Mouse (Mus musculus): Measurements from ENCODE around the gene Msi2. TPM values are rescaled to one million over a fixed set of nuclear protein-coding genes. Genes with fewer than 3 reads are reported as not detected.

Msi2 gene
- total RNA-seq, 2 experiments from 2014 or later, result 178 to 179 TPM

GRCm38 (mm10) chr11:88481092-88481601 is 237.2 kb downstream of the Msi2 start:
- intact Hi-C loops (cut with DNase I), result no loop called here
- DNase-seq, result no peak

- no peak for DNase-seq
- intact Hi-C loops (cut with DNase I), result no loop called here
Observed at GRCm38 (mm10) chr11:88479498-88479897, 238.8 kb downstream of the Msi2 start.

GRCm38 (mm10) chr11:88474889-88475440 is 243.3 kb downstream of the Msi2 start:
- no peak for DNase-seq
- intact Hi-C loops (cut with DNase I), result no loop called here

GRCm38 (mm10) chr11:88472731-88473130 is 245.6 kb downstream of the Msi2 start:
- no peak for DNase-seq

GRCm38 (mm10) chr11:88471981-88472647 is 246.2 kb downstream of the Msi2 start:
- intact Hi-C loops (cut with DNase I), result no loop called here
- DNase-seq, result no peak

More at GRCm38 (mm10) chr11:88472731-88473130, 245.6 kb downstream of the Msi2 start:
- intact Hi-C loops (cut with DNase I), result no loop called here

GRCm38 (mm10) chr11:88470599-88470998 is 247.7 kb downstream of the Msi2 start:
- DNase-seq, result no peak

GRCm38 (mm10) chr11:88468996-88469395 is 249.3 kb downstream of the Msi2 start:
- intact Hi-C loops (cut with DNase I), result no loop called here

More at GRCm38 (mm10) chr11:88470599-88470998, 247.7 kb downstream of the Msi2 start:
- intact Hi-C loops (cut with DNase I), result no loop called here

GRCm38 (mm10) chr11:88467498-88468245 is 250.6 kb downstream of the Msi2 start:
- intact Hi-C loops (cut with DNase I), result no loop called here
- DNase-seq, result peak; percentile 32 to 53

More at GRCm38 (mm10) chr11:88468996-88469395, 249.3 kb downstream of the Msi2 start:
- DNase-seq, result no peak

GRCm38 (mm10) chr11:88463951-88464350 is 254.4 kb downstream of the Msi2 start:
- intact Hi-C loops (cut with DNase I), result no loop called here
- DNase-seq, result no peak

- no peak for DNase-seq
- intact Hi-C loops (cut with DNase I), result no loop called here
Observed at GRCm38 (mm10) chr11:88462789-88463188, 255.5 kb downstream of the Msi2 start.

GRCm38 (mm10) chr11:88461601-88462000 is 256.7 kb downstream of the Msi2 start:
- no peak for DNase-seq
- intact Hi-C loops (cut with DNase I), result no loop called here

GRCm38 (mm10) chr11:88459946-88460736 is 258.2 kb downstream of the Msi2 start:
- DNase-seq, result no peak
- intact Hi-C loops (cut with DNase I), result no loop called here

GRCm38 (mm10) chr11:88457241-88457738 is 261.0 kb downstream of the Msi2 start:
- intact Hi-C loops (cut with DNase I), result no loop called here
- no peak for DNase-seq

GRCm38 (mm10) chr11:88454867-88455806 is 263.2 kb downstream of the Msi2 start:
- intact Hi-C loops (cut with DNase I), result no loop called here
- DNase-seq, result no peak

GRCm38 (mm10) chr11:88449180-88449579 is 269.1 kb downstream of the Msi2 start:
- intact Hi-C loops (cut with DNase I), result no loop called here
- DNase-seq, result no peak

GRCm38 (mm10) chr11:88448571-88448970 is 269.7 kb downstream of the Msi2 start:
- intact Hi-C loops (cut with DNase I), result no loop called here
- no peak for DNase-seq

GRCm38 (mm10) chr11:88447350-88447749 is 271.0 kb downstream of the Msi2 start:
- intact Hi-C loops (cut with DNase I), result no loop called here

GRCm38 (mm10) chr11:88443905-88444304 is 274.4 kb downstream of the Msi2 start:
- no peak for DNase-seq
- intact Hi-C loops (cut with DNase I), result no loop called here

More at GRCm38 (mm10) chr11:88447350-88447749, 271.0 kb downstream of the Msi2 start:
- DNase-seq, result no peak

- no peak for DNase-seq
- intact Hi-C loops (cut with DNase I), result no loop called here
Observed at GRCm38 (mm10) chr11:88443291-88443690, 275.0 kb downstream of the Msi2 start.
